In genomic region chr4:27994411-27994810, GRCm38 (mm10) we compare ENCODE assay signal across 21 mouse cellular contexts.
"Had no signal": no experiment of that assay in that cellular context is flagged by ENCODE, and none has a peak within 500 bp of the region (broad histone marks: within the 10 kb centered on the region; RNA-seq: fewer than 3 reads in every experiment).

No protein-coding gene starts in this region.

- ATAC-seq: hindbrain, embryonic 16.5 days; hindbrain, postnatal 0 days; inflammation-experienced regulatory T-cells, adult 6 months; intestine, embryonic 15.5 days; intestine, embryonic 16.5 days; intestine, postnatal 0 days had no signal

- DNase-seq: heart, postnatal 10 days; heart, postnatal 14 days; heart, postnatal 36 days; heart, postnatal 4 days; kidney, adult 11 months; kidney, adult 18-20 months; kidney, adult 2 months; kidney, adult 9 months; kidney, postnatal 10 days; kidney, postnatal 14 days; kidney, postnatal 25 days; kidney, postnatal 36 days; kidney, postnatal 4 days; layer of hippocampus, adult 9-11 months; layer of hippocampus, postnatal 36 days had no signal
